Mouse (Mus musculus): ENCODE measurements around the gene Grid2. TPM values are rescaled to one million over a fixed set of nuclear protein-coding genes. Genes with fewer than 3 reads are reported as not detected.
A peak's percentile ranks its signal among the peaks of the same experiment; 100 is the strongest.

Gene Grid2
- polyA plus RNA-seq, 1 experiment, result 0.05 TPM

DNA sequence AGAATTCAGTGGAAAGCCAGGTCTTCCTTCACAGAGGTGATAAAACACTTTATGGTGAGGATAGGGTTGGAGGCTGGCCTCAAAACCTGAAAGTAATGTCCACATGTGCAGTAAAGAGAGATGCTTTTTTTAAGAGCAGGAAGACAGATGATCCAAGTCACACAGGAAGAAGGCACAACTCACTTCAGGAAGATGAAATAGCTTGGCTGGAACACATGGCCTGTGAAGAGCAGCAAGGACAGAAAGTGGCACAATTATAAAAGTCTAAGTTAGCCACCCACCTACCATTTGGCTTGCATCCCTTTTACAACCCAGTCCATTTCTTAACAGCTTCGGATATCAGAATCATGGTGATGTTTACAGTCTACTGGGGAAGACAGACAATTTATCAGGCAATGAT is 1423.1 kb downstream of the Grid2 start:
- TF ChIP-seq CTCF (IDR thresholded peaks at IDR 0.05; ENCODE audit: extremely low read depth, insufficient read length, insufficient replicate concordance, low read depth, low read length), result no peak
- TF ChIP-seq POLR2A (IDR thresholded peaks at IDR 0.05; ENCODE audit: low read depth, low read length), result no peak
- Histone ChIP-seq H3K36me3 (ENCODE audit: control insufficient read depth, insufficient read depth, low read length) (no peaks in the 10 kb centered on the region), H3K4me3 (ENCODE audit: low read depth, low read length) (no peak overlapping the region), H3K4me1 (ENCODE audit: control insufficient read depth, insufficient read depth, insufficient read length, low read length) (no peaks in the 10 kb centered on the region), H3K27me3 (ENCODE audit: control insufficient read depth, insufficient read depth, low read length) (no peaks in the 10 kb centered on the region), H3K27ac (ENCODE audit: insufficient read depth, low read depth, low read length) (no peak overlapping the region)
- WGBS, result 32% methylated on average over 1 of the region's 1 CpGs

GRCm38 (mm10) chr6:64683974-64684373 is 1428.3 kb downstream of the Grid2 start:
- 37% methylated on average over 9 of the region's 9 CpGs for WGBS
- TF ChIP-seq CTCF (IDR thresholded peaks at IDR 0.05; ENCODE audit: extremely low read depth, insufficient read length, insufficient replicate concordance, low read depth, low read length) (peak; percentile 39; the same call in 1 of the 2 replicates), POLR2A (IDR thresholded peaks at IDR 0.05; ENCODE audit: low read depth, low read length) (no peak)
- Histone ChIP-seq H3K4me1 (ENCODE audit: control insufficient read depth, insufficient read depth, insufficient read length, low read length) (no peaks in the 10 kb centered on the region), H3K36me3 (ENCODE audit: control insufficient read depth, insufficient read depth, low read length) (no peaks in the 10 kb centered on the region), H3K27me3 (ENCODE audit: control insufficient read depth, insufficient read depth, low read length) (no peaks in the 10 kb centered on the region), H3K4me3 (ENCODE audit: low read depth, low read length) (no peak overlapping the region), H3K27ac (ENCODE audit: insufficient read depth, low read depth, low read length) (no peak overlapping the region)

DNA sequence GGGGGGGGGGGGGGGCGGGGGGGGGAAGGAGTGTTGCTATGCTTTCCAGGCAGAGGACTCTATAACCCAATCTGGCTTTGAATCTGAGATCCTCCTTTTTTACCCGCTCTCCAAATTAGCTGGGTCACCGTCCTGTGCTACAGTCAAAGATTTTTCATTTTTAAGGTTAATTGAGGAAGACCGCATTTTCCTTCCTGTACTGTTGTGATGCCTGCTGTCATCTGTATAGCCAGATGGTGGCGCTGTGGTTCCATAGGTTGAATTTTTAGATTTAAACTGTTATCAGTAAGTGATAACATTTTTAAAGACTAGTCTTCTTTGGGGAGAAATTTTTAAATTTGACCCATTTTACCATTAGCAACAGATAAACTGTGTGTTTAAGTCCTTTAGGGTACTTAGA is 1429.3 kb downstream of the Grid2 start:
- no peaks in the 10 kb centered on the region for H3K36me3 ChIP-seq (ENCODE audit: control insufficient read depth, insufficient read depth, low read length)
- WGBS, result 5% methylated on average over 5 of the region's 5 CpGs

GRCm38 (mm10) chr6:64688181-64688944 is 1432.7 kb downstream of the Grid2 start:
- no peak for TF ChIP-seq POLR2A (IDR thresholded peaks at IDR 0.05; ENCODE audit: low read depth, low read length)
- TF ChIP-seq CTCF (IDR thresholded peaks at IDR 0.05; ENCODE audit: extremely low read depth, insufficient read length, insufficient replicate concordance, low read depth, low read length), result no peak
- H3K36me3 ChIP-seq (ENCODE audit: control insufficient read depth, insufficient read depth, low read length), result no peaks in the 10 kb centered on the region
- H3K4me1 ChIP-seq (ENCODE audit: control insufficient read depth, insufficient read depth, insufficient read length, low read length), result no peaks in the 10 kb centered on the region
- no peaks in the 10 kb centered on the region for H3K27me3 ChIP-seq (ENCODE audit: control insufficient read depth, insufficient read depth, low read length)
- H3K27ac ChIP-seq (ENCODE audit: insufficient read depth, low read depth, low read length), result no peak overlapping the region
- H3K4me3 ChIP-seq (ENCODE audit: low read depth, low read length), result no peak overlapping the region
- WGBS, result 24% methylated on average over 19 of the region's 19 CpGs

More for the DNA sequence above, 1429.3 kb downstream of the Grid2 start:
- TF ChIP-seq POLR2A (IDR thresholded peaks at IDR 0.05; ENCODE audit: low read depth, low read length) (no peak), CTCF (IDR thresholded peaks at IDR 0.05; ENCODE audit: extremely low read depth, insufficient read length, insufficient replicate concordance, low read depth, low read length) (no peak)
- H3K4me1 ChIP-seq (ENCODE audit: control insufficient read depth, insufficient read depth, insufficient read length, low read length), result no peaks in the 10 kb centered on the region
- H3K27me3 ChIP-seq (ENCODE audit: control insufficient read depth, insufficient read depth, low read length), result no peaks in the 10 kb centered on the region
- no peak overlapping the region for H3K27ac ChIP-seq (ENCODE audit: insufficient read depth, low read depth, low read length)
- no peak overlapping the region for H3K4me3 ChIP-seq (ENCODE audit: low read depth, low read length)

DNA sequence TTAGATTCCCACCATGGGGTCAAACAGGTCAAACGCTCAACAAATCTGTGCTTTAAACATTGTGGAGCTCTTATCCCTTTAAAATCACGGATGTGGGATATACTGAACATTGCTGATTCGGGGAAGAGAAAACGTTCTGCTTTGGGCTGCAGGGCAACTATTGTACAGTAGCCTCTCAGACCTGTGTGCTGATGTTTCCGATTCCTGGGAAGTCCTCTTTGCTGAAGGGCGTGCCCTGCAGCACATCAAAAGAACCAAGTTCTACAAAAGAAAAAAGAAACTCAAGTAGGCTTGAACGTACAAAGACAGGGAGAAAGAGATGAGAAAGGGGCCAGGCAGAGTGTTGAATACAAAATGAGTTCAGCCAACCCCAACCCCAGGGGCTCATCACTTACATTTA is 1439.0 kb downstream of the Grid2 start:
- Histone ChIP-seq H3K36me3 (ENCODE audit: control insufficient read depth, insufficient read depth, low read length) (no peaks in the 10 kb centered on the region), H3K27ac (ENCODE audit: insufficient read depth, low read depth, low read length) (no peak overlapping the region), H3K27me3 (ENCODE audit: control insufficient read depth, insufficient read depth, low read length) (no peaks in the 10 kb centered on the region), H3K4me3 (ENCODE audit: low read depth, low read length) (no peak overlapping the region), H3K4me1 (ENCODE audit: control insufficient read depth, insufficient read depth, insufficient read length, low read length) (no peaks in the 10 kb centered on the region)
- 63% methylated on average over 7 of the region's 7 CpGs for WGBS
- no peak for TF ChIP-seq POLR2A (IDR thresholded peaks at IDR 0.05; ENCODE audit: low read depth, low read length)
- TF ChIP-seq CTCF (IDR thresholded peaks at IDR 0.05; ENCODE audit: extremely low read depth, insufficient read length, insufficient replicate concordance, low read depth, low read length), result no peak

- TF ChIP-seq CTCF (IDR thresholded peaks at IDR 0.05; ENCODE audit: extremely low read depth, insufficient read length, insufficient replicate concordance, low read depth, low read length) (no peak), POLR2A (IDR thresholded peaks at IDR 0.05; ENCODE audit: low read depth, low read length) (no peak)
- H3K36me3 ChIP-seq (ENCODE audit: control insufficient read depth, insufficient read depth, low read length), result no peaks in the 10 kb centered on the region
- no peaks in the 10 kb centered on the region for H3K4me1 ChIP-seq (ENCODE audit: control insufficient read depth, insufficient read depth, insufficient read length, low read length)
- H3K27ac ChIP-seq (ENCODE audit: insufficient read depth, low read depth, low read length), result no peak overlapping the region
- H3K4me3 ChIP-seq (ENCODE audit: low read depth, low read length), result no peak overlapping the region
- 67% methylated on average over 2 of the region's 2 CpGs for WGBS
- H3K27me3 ChIP-seq (ENCODE audit: control insufficient read depth, insufficient read depth, low read length), result no peaks in the 10 kb centered on the region
Measured at GRCm38 (mm10) chr6:64703659-64704058, 1448.0 kb downstream of the Grid2 start.

DNA sequence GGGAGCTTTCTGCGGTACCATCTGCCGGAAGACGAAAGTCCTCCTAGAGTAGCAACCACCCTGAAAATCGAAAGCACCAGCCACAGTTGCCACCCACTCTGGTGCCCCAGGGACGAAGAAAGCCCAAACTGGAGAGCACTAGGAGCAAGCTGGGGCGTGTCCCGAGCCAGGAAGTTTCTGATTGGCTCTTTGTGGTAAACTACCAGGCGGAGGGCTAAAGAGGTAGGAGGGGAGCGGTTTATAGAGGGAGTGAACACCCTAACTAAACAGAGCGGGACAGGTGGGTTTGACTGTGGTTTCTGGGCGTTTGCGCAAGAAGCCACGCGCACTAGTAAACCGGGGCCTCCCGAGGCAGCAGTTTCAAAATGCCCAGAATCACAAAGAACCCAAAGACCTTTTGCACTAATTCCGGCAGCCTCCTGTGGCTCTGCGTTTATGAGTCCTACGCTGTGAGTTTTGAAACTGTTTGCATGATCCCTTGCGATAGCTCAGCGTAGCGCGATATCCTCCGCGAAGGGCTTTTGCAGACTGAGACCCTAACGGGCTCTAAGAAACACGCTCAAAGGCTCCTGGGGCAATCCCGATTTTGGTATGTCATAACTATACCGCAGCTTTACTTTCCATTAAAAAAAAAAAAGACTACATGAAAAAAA is 1472.2 kb downstream of the Grid2 start:
- Histone ChIP-seq H3K4me1 (ENCODE audit: control insufficient read depth, insufficient read depth, insufficient read length, low read length) (peaks cover 11% of the 10 kb centered on the region), H3K27me3 (ENCODE audit: control insufficient read depth, insufficient read depth, low read length) (peaks cover 33% of the 10 kb centered on the region), H3K4me3 (ENCODE audit: low read depth, low read length) (peak overlapping the region; percentile 49), H3K27ac (ENCODE audit: insufficient read depth, low read depth, low read length) (peak overlapping the region; percentile 6; the same call in 1 of the 2 replicates), H3K36me3 (ENCODE audit: control insufficient read depth, insufficient read depth, low read length) (no peaks in the 10 kb centered on the region)
- TF ChIP-seq CTCF (IDR thresholded peaks at IDR 0.05; ENCODE audit: extremely low read depth, insufficient read length, insufficient replicate concordance, low read depth, low read length) (no peak), POLR2A (IDR thresholded peaks at IDR 0.05; ENCODE audit: low read depth, low read length) (no peak)
- WGBS, result under 1% methylated on average over 29 of the region's 29 CpGs
